Mouse (Mus musculus): Measurements from ENCODE around the gene Tnfrsf14.

Gene Tnfrsf14

GRCm38 (mm10) chr4:154948940-154949588, 20.7 kb upstream of the Tnfrsf14 start:
- DNase-seq (ENCODE audit: low read depth, low spot score), result no peak

- DNase-seq (ENCODE audit: low read depth, low spot score), result no peak
Observed at GRCm38 (mm10) chr4:154948066-154948939, 19.9 kb upstream of the Tnfrsf14 start.

GRCm38 (mm10) chr4:154946319-154946718, 18.0 kb upstream of the Tnfrsf14 start:
- DNase-seq (ENCODE audit: low read depth, low spot score), result no peak

- DNase-seq (ENCODE audit: low read depth, low spot score), result peak; percentile 95
Observed at GRCm38 (mm10) chr4:154944121-154944590, 15.8 kb upstream of the Tnfrsf14 start.

- no peak for DNase-seq (ENCODE audit: low read depth, low spot score)
Observed at GRCm38 (mm10) chr4:154943323-154944039, 15.1 kb upstream of the Tnfrsf14 start.

- DNase-seq (ENCODE audit: low read depth, low spot score), result peak; percentile 70
Observed at GRCm38 (mm10) chr4:154942632-154943322, 14.4 kb upstream of the Tnfrsf14 start.

GRCm38 (mm10) chr4:154941831-154942230, 13.5 kb upstream of the Tnfrsf14 start:
- DNase-seq (ENCODE audit: low read depth, low spot score), result no peak

GRCm38 (mm10) chr4:154940156-154940555, 11.8 kb upstream of the Tnfrsf14 start:
- DNase-seq (ENCODE audit: low read depth, low spot score), result no peak

GRCm38 (mm10) chr4:154937746-154938145, 9.4 kb upstream of the Tnfrsf14 start:
- DNase-seq (ENCODE audit: low read depth, low spot score), result no peak

- DNase-seq (ENCODE audit: low read depth, low spot score), result peak; percentile 88
Observed at GRCm38 (mm10) chr4:154936542-154937255, 8.3 kb upstream of the Tnfrsf14 start.

GRCm38 (mm10) chr4:154935788-154936187, 7.4 kb upstream of the Tnfrsf14 start:
- peak; percentile 82 for DNase-seq (ENCODE audit: low read depth, low spot score)

- DNase-seq (ENCODE audit: low read depth, low spot score), result no peak
Observed at GRCm38 (mm10) chr4:154934800-154935199, 6.4 kb upstream of the Tnfrsf14 start.

- DNase-seq (ENCODE audit: low read depth, low spot score), result no peak
Observed at GRCm38 (mm10) chr4:154933306-154933907, 5.0 kb upstream of the Tnfrsf14 start.

GRCm38 (mm10) chr4:154929088-154929660, 811 bp upstream of the Tnfrsf14 start:
- no peak for DNase-seq (ENCODE audit: low read depth, low spot score)

GRCm38 (mm10) chr4:154927899-154928337, 445 bp downstream of the Tnfrsf14 start:
- DNase-seq (ENCODE audit: low read depth, low spot score), result peak; percentile 78

- DNase-seq (ENCODE audit: low read depth, low spot score), result peak; percentile 47
Observed at GRCm38 (mm10) chr4:154926969-154927898, 1.1 kb downstream of the Tnfrsf14 start.

GRCm38 (mm10) chr4:154925413-154925812, 3.0 kb downstream of the Tnfrsf14 start:
- DNase-seq (ENCODE audit: low read depth, low spot score), result peak; percentile 79

GRCm38 (mm10) chr4:154922931-154923330, 5.4 kb downstream of the Tnfrsf14 start:
- DNase-seq (ENCODE audit: low read depth, low spot score), result no peak

GRCm38 (mm10) chr4:154922291-154922690, 6.1 kb downstream of the Tnfrsf14 start:
- no peak for DNase-seq (ENCODE audit: low read depth, low spot score)

Measured in CD4-positive, CD25-positive, alpha-beta regulatory T cell, adult 2 months (primary cell).